Comparison of ENCODE assay signal across 27 mouse cellular contexts in the genomic region with DNA sequence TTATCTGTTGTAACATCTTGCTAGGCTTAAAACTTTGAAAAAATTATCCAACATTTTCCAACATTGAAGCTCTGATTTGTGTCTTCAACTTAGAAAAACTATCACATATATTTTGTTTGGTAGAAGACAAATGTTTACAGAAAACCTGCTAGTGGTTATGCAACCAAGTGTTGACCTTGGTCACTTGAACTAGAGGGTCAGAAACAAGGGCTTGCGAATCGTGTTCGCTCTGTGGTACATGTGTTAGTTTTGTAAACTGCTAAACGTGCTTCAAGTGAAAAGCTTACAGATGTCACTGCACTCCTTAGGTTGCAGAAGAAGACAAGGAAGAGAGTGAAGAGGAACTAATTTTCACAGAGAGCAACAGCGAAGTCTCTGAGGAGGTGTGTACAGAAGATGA. TPM values are rescaled to one million over a fixed set of nuclear protein-coding genes. Genes with fewer than 3 reads are reported as not detected.
DNase-seq lines count a peak whose midpoint lies in the region; ATAC-seq and TF ChIP-seq lines count a peak whose summit lies in the region.
"Had no signal": no experiment of that assay in that cellular context is flagged by ENCODE, and none has a peak within 500 bp of the region (broad histone marks: within the 10 kb centered on the region; RNA-seq: fewer than 3 reads in every experiment).

No protein-coding gene starts in this region.

- peak overlapping the region; percentile 69 for H3K27ac ChIP-seq in gastrocnemius, adult 2 months
- H3K27ac ChIP-seq in heart, adult 2 months = peak overlapping the region; percentile 56
- H3K27ac ChIP-seq in heart, embryonic 12.5 days (ENCODE audit: poor library complexity, severe bottlenecking) = no peak overlapping the region
- H3K27ac ChIP-seq in liver, adult 2 months (replicated peaks; ENCODE audit: insufficient read depth, low read depth, low read length) = no peak overlapping the region; the same call in 1 of the 2 replicates
- H3K27ac ChIP-seq in liver, embryonic 11.5 days (ENCODE audit: low read depth, low read length) = no peak overlapping the region
- H3K27ac ChIP-seq in liver, postnatal 0 days (ENCODE audit: low read depth) = no peak overlapping the region
- H3K27ac ChIP-seq: embryonic facial prominence, embryonic 10.5 days; embryonic facial prominence, embryonic 12.5 days; forebrain, embryonic 13.5 days had no signal

- DNase-seq in gastrocnemius, adult 2 months = no peak
- DNase-seq in gastrocnemius, adult 8-10 months (ENCODE audit: low spot score in 2 of 2) = no peak
- DNase-seq in heart, adult 2 months = no peak
- peak; percentile 89 for DNase-seq in liver, adult 2 months (ENCODE audit: extremely low read depth, low read depth, low spot score)
- DNase-seq in liver, embryonic 11.5 days (ENCODE audit: low spot score) = no peak
- DNase-seq in liver, postnatal 0 days = no peak
- no peak for DNase-seq in liver
- DNase-seq: adrenal gland, adult 8-10 months; adrenal gland, postnatal 14 days; adrenal gland, postnatal 36 days; B cell, adult 2 months; cerebellum, adult 11-12 months; cerebellum, adult 2 months; cerebellum, adult 9-10 months; cerebellum, postnatal 10 days; cerebellum, postnatal 25 days had no signal

- no peak for ATAC-seq in heart, embryonic 12.5 days (ENCODE audit: insufficient number of reproducible peaks, low FRiP score)
- no peak for ATAC-seq in liver, embryonic 11.5 days (replicated peaks; ENCODE audit: low FRiP score)
- peak; percentile 40; the same call in 1 of the 2 replicates for ATAC-seq in liver, postnatal 0 days
- ATAC-seq: activated CD4-positive, CD25-positive, alpha-beta regulatory T cell, adult 4 months; CD4-positive, CD25-positive, alpha-beta regulatory T cell, adult 4 months; forebrain, embryonic 13.5 days had no signal

- H3K4me2 ChIP-seq in heart, embryonic 12.5 days = no peak overlapping the region
- H3K4me2 ChIP-seq in liver, embryonic 11.5 days = no peak overlapping the region
- H3K4me2 ChIP-seq in liver, postnatal 0 days (ENCODE audit: low read depth, low read length) = no peak overlapping the region
- H3K4me2 ChIP-seq: embryonic facial prominence, embryonic 12.5 days; forebrain, embryonic 13.5 days had no signal

- peak overlapping the region; percentile 39; the same call in 1 of the 2 replicates for H3K9ac ChIP-seq in heart, adult 2 months (ENCODE audit: low read depth, low read length)
- H3K9ac ChIP-seq in heart, embryonic 12.5 days = no peak overlapping the region
- no peak overlapping the region for H3K9ac ChIP-seq in liver, adult 2 months (ENCODE audit: low read depth, low read length)
- no peak overlapping the region for H3K9ac ChIP-seq in liver, embryonic 11.5 days (ENCODE audit: low read depth, low read length)
- no peak overlapping the region for H3K9ac ChIP-seq in liver, postnatal 0 days (replicated peaks)
- H3K9ac ChIP-seq: embryonic facial prominence, embryonic 12.5 days; forebrain, embryonic 13.5 days had no signal

- peaks cover 8% of the 10 kb centered on the region for H3K4me1 ChIP-seq in heart, adult 2 months (ENCODE audit: control insufficient read depth, insufficient read depth, low read length)
- H3K4me1 ChIP-seq in heart, embryonic 12.5 days (replicated peaks) = peaks cover 35% of the 10 kb centered on the region
- H3K4me1 ChIP-seq in liver, adult 2 months (ENCODE audit: control insufficient read depth, insufficient read depth, low read length) = peaks cover 15% of the 10 kb centered on the region; the same call in 1 of the 2 replicates
- no peaks in the 10 kb centered on the region for H3K4me1 ChIP-seq in liver, embryonic 11.5 days (replicated peaks; ENCODE audit: control insufficient read depth, insufficient read depth, low read length)
- peaks cover 17% of the 10 kb centered on the region for H3K4me1 ChIP-seq in liver, postnatal 0 days (ENCODE audit: insufficient read depth)
- H3K4me1 ChIP-seq: embryonic facial prominence, embryonic 10.5 days; embryonic facial prominence, embryonic 12.5 days; forebrain, embryonic 13.5 days had no signal

- no peaks in the 10 kb centered on the region for H3K79me2 ChIP-seq in heart, adult 2 months (replicated peaks; ENCODE audit: control insufficient read depth, insufficient read depth, low read length)
- no peaks in the 10 kb centered on the region for H3K79me2 ChIP-seq in liver, adult 2 months (ENCODE audit: control insufficient read depth, insufficient read depth, low read length)

- no peak; the same call in 1 of the 2 replicates for TF ChIP-seq POLR2A in heart, adult 2 months (IDR thresholded peaks at IDR 0.05; ENCODE audit: insufficient read depth, low read depth, low read length)
- TF ChIP-seq POLR2A in liver, adult 2 months (IDR thresholded peaks at IDR 0.05; ENCODE audit: extremely low read depth, insufficient read depth, low read length) = no peak

- WGBS in heart, adult 2 months = 66% methylated on average over 5 of the region's 5 CpGs
- WGBS in heart, embryonic 12.5 days = 87% methylated on average over 5 of the region's 5 CpGs
- WGBS in liver, adult 2 months = 34% methylated on average over 5 of the region's 5 CpGs
- 67% methylated on average over 5 of the region's 5 CpGs for WGBS in liver, embryonic 11.5 days
- WGBS in liver, postnatal 0 days (ENCODE audit: insufficient replicate concordance) = 61% methylated on average over 5 of the region's 5 CpGs

- no peaks in the 10 kb centered on the region for H3K9me3 ChIP-seq in heart, embryonic 12.5 days (replicated peaks)
- no peaks in the 10 kb centered on the region for H3K9me3 ChIP-seq in liver, embryonic 11.5 days (ENCODE audit: control insufficient read depth, low read length)
- H3K9me3 ChIP-seq in liver, postnatal 0 days (ENCODE audit: low read length) = no peaks in the 10 kb centered on the region
- H3K9me3 ChIP-seq: embryonic facial prominence, embryonic 10.5 days; embryonic facial prominence, embryonic 12.5 days; forebrain, embryonic 13.5 days; G1E had no signal

- peaks cover 35% of the 10 kb centered on the region for H3K36me3 ChIP-seq in heart, adult 2 months (ENCODE audit: control insufficient read depth, insufficient read depth, low read length)
- peaks cover 47% of the 10 kb centered on the region for H3K36me3 ChIP-seq in heart, embryonic 12.5 days
- no peaks in the 10 kb centered on the region for H3K36me3 ChIP-seq in liver, adult 2 months (ENCODE audit: control insufficient read depth, insufficient read depth, low read length)
- no peaks in the 10 kb centered on the region; the same call in 1 of the 2 replicates for H3K36me3 ChIP-seq in liver, embryonic 11.5 days (ENCODE audit: control insufficient read depth, insufficient read depth, low read length)
- H3K36me3 ChIP-seq in liver, postnatal 0 days (replicated peaks; ENCODE audit: insufficient read depth, low read length) = no peaks in the 10 kb centered on the region
- H3K36me3 ChIP-seq: embryonic facial prominence, embryonic 10.5 days; embryonic facial prominence, embryonic 12.5 days; G1E had no signal

- intact Hi-C loops in gastrocnemius, adult 2 months (cut with DNase I) = no loop called here
- intact Hi-C loops in heart, adult 2 months (cut with DNase I) = loop anchor here (5.0 kb wide), 1 partner anchor 36 kb away; no protein-coding TSS in a partner anchor

- TF ChIP-seq EP300 in heart, adult 2 months (IDR thresholded peaks at IDR 0.05; ENCODE audit: insufficient read depth, low read depth, low read length) = no peak
- no peak for TF ChIP-seq EP300 in liver, postnatal 0 days (IDR thresholded peaks at IDR 0.05; ENCODE audit: low read depth)

- peak overlapping the region; percentile 69 for H3K4me3 ChIP-seq in gastrocnemius, adult 2 months
- peak overlapping the region; percentile 7 for H3K4me3 ChIP-seq in heart, adult 2 months
- no peak overlapping the region for H3K4me3 ChIP-seq in heart, embryonic 12.5 days
- H3K4me3 ChIP-seq in liver, adult 2 months (ENCODE audit: insufficient read depth, low read depth, low read length) = no peak overlapping the region
- no peak overlapping the region for H3K4me3 ChIP-seq in liver, embryonic 11.5 days (ENCODE audit: low read depth, low read length)
- no peak overlapping the region for H3K4me3 ChIP-seq in liver, postnatal 0 days (ENCODE audit: low read depth, low read length)
- H3K4me3 ChIP-seq: embryonic facial prominence, embryonic 10.5 days; embryonic facial prominence, embryonic 12.5 days; forebrain, embryonic 13.5 days had no signal

- H3K27me3 ChIP-seq in heart, adult 2 months (ENCODE audit: control insufficient read depth, insufficient read depth, low read length) = no peaks in the 10 kb centered on the region
- H3K27me3 ChIP-seq in heart, embryonic 12.5 days (replicated peaks) = no peaks in the 10 kb centered on the region
- H3K27me3 ChIP-seq in liver, adult 2 months (ENCODE audit: control insufficient read depth, insufficient read depth, low read length) = no peaks in the 10 kb centered on the region
- H3K27me3 ChIP-seq in liver, embryonic 11.5 days (replicated peaks; ENCODE audit: control insufficient read depth, insufficient read depth, low read length) = no peaks in the 10 kb centered on the region
- no peaks in the 10 kb centered on the region for H3K27me3 ChIP-seq in liver, postnatal 0 days (ENCODE audit: insufficient read depth, low read length)
- H3K27me3 ChIP-seq: CH12.LX; embryonic facial prominence, embryonic 12.5 days; forebrain, embryonic 13.5 days; Patski had no signal

- TF ChIP-seq CTCF in gastrocnemius, adult 2 months (IDR thresholded peaks at IDR 0.05) = no peak
- TF ChIP-seq CTCF in heart, adult 2 months (IDR thresholded peaks at IDR 0.05) = no peak
- TF ChIP-seq CTCF in liver, adult 2 months (IDR thresholded peaks at IDR 0.05; ENCODE audit: low read depth, low read length) = no peak
- no peak for TF ChIP-seq CTCF in liver, postnatal 0 days (IDR thresholded peaks at IDR 0.05; ENCODE audit: low read depth)

RNA-seq across cellular contexts. Expression of a gene that starts 5.4 kb away (rescaled TPM):
- 100 to 1,000 TPM; 105 to 286 TPM for total RNA-seq in gastrocnemius, adult 2 months (2021)
- 100 to 1,000 TPM; 142 to 191 (median 167) TPM for total RNA-seq in gastrocnemius, adult 8-10 months (2022)
- total RNA-seq in heart, adult 2 months (2021) = 100 to 1,000 TPM; 691 to 757 TPM
- polyA plus RNA-seq in heart, adult 2 months (2012; rRNA removed) = 191 and 268 TPM in 2 replicates
- polyA plus RNA-seq in heart, embryonic 12.5 days (2016; fragmentation: Nextera tagmentation; extraction: Ambion mirVana) = 45.3 and 49.3 TPM in 2 replicates
- 0.37 TPM in 1 of 2 replicates, not detected in the other for total RNA-seq in liver, adult 2 months (2014; rRNA removed)
- not detected in 2 replicates for polyA plus RNA-seq in liver, adult 2 months (2012; rRNA removed)
- 0.14 and 0.41 TPM in 2 replicates for polyA plus RNA-seq in liver, embryonic 11.5 days (2014; fragmentation: Nextera tagmentation; extraction: Ambion mirVana)
- polyA plus RNA-seq in liver, postnatal 0 days (2015; fragmentation: Nextera tagmentation; extraction: Ambion mirVana) = 0.05 and 0.53 TPM in 2 replicates
- total RNA-seq: adrenal gland, postnatal 14 days; CH12.LX had no signal
- polyA plus RNA-seq: activated CD4-positive, CD25-positive, alpha-beta regulatory T cell, adult 4 months; CD4-positive, CD25-positive, alpha-beta regulatory T cell, adult 4 months; cortical plate, adult 2 months; embryonic facial prominence, embryonic 10.5 days; forebrain, embryonic 11.5 days; forebrain, embryonic 13.5 days; G1E; Patski had no signal

Comparison
In these comparisons a context has a peak if more than half of its experiments do, and no peak if none do; other contexts are left out.
1. H3K27ac ChIP-seq: peak in gastrocnemius, adult 2 months (single experiment) and heart, adult 2 months (single experiment); none in heart, embryonic 12.5 days (single experiment), liver, adult 2 months (single experiment), liver, embryonic 11.5 days (single experiment) and liver, postnatal 0 days (single experiment).
2. H3K4me3 ChIP-seq: peak in gastrocnemius, adult 2 months (single experiment) and heart, adult 2 months (single experiment); none in heart, embryonic 12.5 days (single experiment), liver, adult 2 months (single experiment), liver, embryonic 11.5 days (single experiment) and liver, postnatal 0 days (single experiment).
3. RNA of a gene that starts 5.4 kb away (polyA plus RNA-seq): 191 to 268 TPM in heart, adult 2 months and 45.3 to 49.3 TPM in heart, embryonic 12.5 days; 0.14 to 0.41 TPM in liver, embryonic 11.5 days, 0.05 to 0.53 TPM in liver, postnatal 0 days and not detected in liver, adult 2 months; every median in the first group is over 10 times any median in the second.